Mouse (Mus musculus): Measurements from ENCODE around the gene Abcc12.

The Abcc12 gene

GRCm38 (mm10) chr8:86512886-86513285 is 67.6 kb downstream of the Abcc12 start:
- DNase-seq (ENCODE audit: low read depth, low spot score): peak; percentile 43

- no peak for DNase-seq (ENCODE audit: low read depth, low spot score)
Measured at GRCm38 (mm10) chr8:86512131-86512792, 68.2 kb downstream of the Abcc12 start.

GRCm38 (mm10) chr8:86501341-86501740 is 79.1 kb downstream of the Abcc12 start:
- no peak for DNase-seq (ENCODE audit: low read depth, low spot score)

- DNase-seq (ENCODE audit: low read depth, low spot score): no peak
Measured at GRCm38 (mm10) chr8:86495056-86495455, 85.4 kb downstream of the Abcc12 start.

- no peak for DNase-seq (ENCODE audit: low read depth, low spot score)
Measured at GRCm38 (mm10) chr8:86493841-86494240, 86.6 kb downstream of the Abcc12 start.

GRCm38 (mm10) chr8:86485411-86485810 is 95.1 kb downstream of the Abcc12 start:
- no peak for DNase-seq (ENCODE audit: low read depth, low spot score)

GRCm38 (mm10) chr8:86484244-86484643 is 96.2 kb downstream of the Abcc12 start:
- no peak for DNase-seq (ENCODE audit: low read depth, low spot score)

GRCm38 (mm10) chr8:86482116-86482515 is 98.4 kb downstream of the Abcc12 start:
- no peak for DNase-seq (ENCODE audit: low read depth, low spot score)

- DNase-seq (ENCODE audit: low read depth, low spot score): peak; percentile 16
Measured at GRCm38 (mm10) chr8:86475711-86476438, 104.6 kb downstream of the Abcc12 start.

GRCm38 (mm10) chr8:86474461-86474860 is 106.0 kb downstream of the Abcc12 start:
- no peak for DNase-seq (ENCODE audit: low read depth, low spot score)

GRCm38 (mm10) chr8:86473121-86473520 is 107.4 kb downstream of the Abcc12 start:
- no peak for DNase-seq (ENCODE audit: low read depth, low spot score)

GRCm38 (mm10) chr8:86470717-86471116 is 109.8 kb downstream of the Abcc12 start:
- no peak for DNase-seq (ENCODE audit: low read depth, low spot score)

- no peak for DNase-seq (ENCODE audit: low read depth, low spot score)
Measured at GRCm38 (mm10) chr8:86463215-86463614, 117.3 kb downstream of the Abcc12 start.

GRCm38 (mm10) chr8:86460372-86460771 is 120.1 kb downstream of the Abcc12 start:
- no peak for DNase-seq (ENCODE audit: low read depth, low spot score)

- DNase-seq (ENCODE audit: low read depth, low spot score): no peak
Measured at GRCm38 (mm10) chr8:86453697-86454480, 126.6 kb downstream of the Abcc12 start.

GRCm38 (mm10) chr8:86449870-86450515 is 130.5 kb downstream of the Abcc12 start:
- no peak for DNase-seq (ENCODE audit: low read depth, low spot score)

GRCm38 (mm10) chr8:86445516-86445915 is 135.0 kb downstream of the Abcc12 start:
- no peak for DNase-seq (ENCODE audit: low read depth, low spot score)

GRCm38 (mm10) chr8:86443744-86444143 is 136.7 kb downstream of the Abcc12 start:
- DNase-seq (ENCODE audit: low read depth, low spot score): no peak

GRCm38 (mm10) chr8:86438983-86439299 is 141.5 kb downstream of the Abcc12 start:
- DNase-seq (ENCODE audit: low read depth, low spot score): no peak

- no peak for DNase-seq (ENCODE audit: low read depth, low spot score)
Measured at GRCm38 (mm10) chr8:86438133-86438982, 142.1 kb downstream of the Abcc12 start.

- DNase-seq (ENCODE audit: low read depth, low spot score): no peak
Measured at GRCm38 (mm10) chr8:86437418-86437817, 143.1 kb downstream of the Abcc12 start.
